Mouse (Mus musculus): ENCODE measurements around the gene Spef1.

GRCm38 (mm10) chr2:131178828-131179245 is 8.2 kb downstream of the Spef1 start:
- TF ChIP-seq GATA1 (IDR thresholded peaks at IDR 0.05; ENCODE audit: borderline replicate concordance, low read length), result no peak
- no peak for TF ChIP-seq CTCF (IDR thresholded peaks at IDR 0.05; ENCODE audit: low read depth, low read length)
- no peak for TF ChIP-seq TAL1 (conservative IDR thresholded peaks at IDR 0.05; ENCODE audit: low read depth, low read length)
- no peak for TF ChIP-seq POLR2AphosphoS5 (IDR thresholded peaks at IDR 0.05; ENCODE audit: insufficient replicate concordance, low read depth, low read length)
- no peak for TF ChIP-seq GATA2 (IDR thresholded peaks at IDR 0.05; ENCODE audit: borderline replicate concordance, low read depth, low read length)

All from G1E (cell line).